In the genomic region with DNA sequence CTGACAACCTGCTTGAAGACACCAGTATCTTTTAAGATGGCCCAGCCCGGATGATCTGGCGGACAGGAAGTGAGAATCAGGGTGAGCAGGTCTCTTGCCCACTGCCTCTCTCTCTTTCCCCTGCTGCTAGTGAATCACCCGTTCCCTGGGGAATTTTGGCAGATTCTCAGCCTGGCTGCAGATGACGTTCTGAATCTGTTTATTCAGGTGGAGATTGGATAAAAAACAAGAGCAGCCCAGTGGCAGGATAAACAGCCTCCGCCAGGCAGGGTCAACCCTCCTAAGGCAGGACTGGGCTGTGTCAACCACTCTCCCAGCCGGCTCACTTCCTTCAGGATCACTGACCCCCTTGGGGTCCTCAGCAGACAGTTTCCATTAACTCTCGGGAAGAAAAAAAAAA, we compare ENCODE assay signal across 10 mouse cellular contexts. TPM values are rescaled to one million over a fixed set of nuclear protein-coding genes. Genes with fewer than 3 reads are reported as not detected.
DNase-seq lines count a peak whose midpoint lies in the region; ATAC-seq and TF ChIP-seq lines count a peak whose summit lies in the region.
"Had no signal": no experiment of that assay in that cellular context is flagged by ENCODE, and none has a peak within 500 bp of the region (broad histone marks: within the 10 kb centered on the region; RNA-seq: fewer than 3 reads in every experiment).

No protein-coding gene starts in this region.

- no peaks in the 10 kb centered on the region for H3K27me3 ChIP-seq in intestine, embryonic 14.5 days (replicated peaks; ENCODE audit: control insufficient read depth, insufficient read depth, low read length)
- no peaks in the 10 kb centered on the region for H3K27me3 ChIP-seq in intestine, postnatal 0 days (replicated peaks; ENCODE audit: control insufficient read depth, insufficient read depth, low read length)
- no peaks in the 10 kb centered on the region for H3K27me3 ChIP-seq in hindbrain, embryonic 13.5 days

- H3K4me1 ChIP-seq in intestine, embryonic 14.5 days (replicated peaks; ENCODE audit: control insufficient read depth, insufficient read depth, low read length) = peaks cover 21% of the 10 kb centered on the region
- H3K4me1 ChIP-seq in intestine, postnatal 0 days (replicated peaks; ENCODE audit: control insufficient read depth, insufficient read depth, low read length) = no peaks in the 10 kb centered on the region
- peaks cover 55% of the 10 kb centered on the region for H3K4me1 ChIP-seq in hindbrain, embryonic 13.5 days (replicated peaks)

- 0 out of 2 replicates have a peak overlapping the region, but pooled peaks have one; percentile 5 for H3K27ac ChIP-seq in intestine, embryonic 14.5 days (ENCODE audit: low read depth)
- H3K27ac ChIP-seq in intestine, postnatal 0 days (ENCODE audit: low read depth, low read length) = no peak overlapping the region
- peak overlapping the region; percentile 52 for H3K27ac ChIP-seq in hindbrain, embryonic 13.5 days
- H3K27ac ChIP-seq: liver, embryonic 14.5 days had no signal

- 27% methylated on average over 7 of the region's 7 CpGs for WGBS in intestine, embryonic 14.5 days
- WGBS in intestine, postnatal 0 days = 44% methylated on average over 7 of the region's 7 CpGs
- 35% methylated on average over 7 of the region's 7 CpGs for WGBS in hindbrain, embryonic 13.5 days

- no peak overlapping the region for H3K4me2 ChIP-seq in intestine, embryonic 14.5 days (ENCODE audit: low read length)
- H3K4me2 ChIP-seq in intestine, postnatal 0 days (replicated peaks; ENCODE audit: low read depth) = no peak overlapping the region
- H3K4me2 ChIP-seq in hindbrain, embryonic 13.5 days = no peak overlapping the region

- ATAC-seq in intestine, embryonic 14.5 days (replicated peaks; ENCODE audit: low FRiP score, low TSS enrichment, low read depth) = no peak
- ATAC-seq in intestine, postnatal 0 days = no peak
- ATAC-seq in hindbrain, embryonic 13.5 days (ENCODE audit: low FRiP score) = peak; percentile 43; the same call in 1 of the 2 replicates

- no peak for TF ChIP-seq CTCF in intestine, postnatal 0 days (IDR thresholded peaks at IDR 0.05; ENCODE audit: low read depth)

- no peak overlapping the region for H3K9ac ChIP-seq in intestine, embryonic 14.5 days (ENCODE audit: low read length)
- no peak overlapping the region for H3K9ac ChIP-seq in intestine, postnatal 0 days (ENCODE audit: low read depth, low read length)
- no peak overlapping the region for H3K9ac ChIP-seq in hindbrain, embryonic 13.5 days
- H3K9ac ChIP-seq: liver, embryonic 14.5 days had no signal

- H3K4me3 ChIP-seq in intestine, embryonic 14.5 days (ENCODE audit: low read depth, low read length) = no peak overlapping the region
- H3K4me3 ChIP-seq in intestine, postnatal 0 days (ENCODE audit: low read depth, low read length) = no peak overlapping the region
- H3K4me3 ChIP-seq in hindbrain, embryonic 13.5 days = no peak overlapping the region

- no peak for DNase-seq in intestine, embryonic 14.5 days (ENCODE audit: low spot score)
- DNase-seq in NIH3T3 (ENCODE audit: low read depth) = peak; percentile 89
- DNase-seq in embryo, embryonic 11.5 days (ENCODE audit: low read depth, low spot score) = peak; percentile 34
- peak; percentile 67 for DNase-seq in skeletal muscle tissue, adult 2 months (ENCODE audit: low read depth, low spot score)
- DNase-seq in urinary bladder, postnatal 36 days (ENCODE audit: low spot score in 2 of 2) = no peak
- DNase-seq in thymus, postnatal 14 days = no peak

- H3K9me3 ChIP-seq in intestine, embryonic 14.5 days (ENCODE audit: control insufficient read depth, low read length) = no peaks in the 10 kb centered on the region
- H3K9me3 ChIP-seq in intestine, postnatal 0 days (ENCODE audit: control insufficient read depth) = no peaks in the 10 kb centered on the region
- H3K9me3 ChIP-seq in hindbrain, embryonic 13.5 days = no peaks in the 10 kb centered on the region
- H3K9me3 ChIP-seq: G1E had no signal

- no peaks in the 10 kb centered on the region; the same call in 1 of the 2 replicates for H3K36me3 ChIP-seq in intestine, embryonic 14.5 days (ENCODE audit: control insufficient read depth, insufficient read depth, low read length)
- H3K36me3 ChIP-seq in intestine, postnatal 0 days (ENCODE audit: control insufficient read depth, insufficient read depth) = no peaks in the 10 kb centered on the region; the same call in 1 of the 2 replicates
- no peaks in the 10 kb centered on the region for H3K36me3 ChIP-seq in hindbrain, embryonic 13.5 days

RNA-seq across cellular contexts. Expression of gene Lrig1, which starts 59.7 kb away (rescaled TPM):
- 32.8 and 35.2 TPM in 2 replicates for polyA plus RNA-seq in intestine, embryonic 14.5 days (2014; fragmentation: Nextera tagmentation; extraction: Ambion mirVana)
- polyA plus RNA-seq in intestine, postnatal 0 days (2015; fragmentation: Nextera tagmentation; extraction: Ambion mirVana) = 13.3 and 13.4 TPM in 2 replicates
- 10.9 and 12.5 TPM in 2 replicates for polyA plus RNA-seq in hindbrain, embryonic 13.5 days (2015; fragmentation: Nextera tagmentation; extraction: Ambion mirVana)

Comparison
In these comparisons a context has a peak if more than half of its experiments do, and no peak if none do; other contexts are left out.
1. DNase-seq: peak in NIH3T3 (single experiment), embryo, embryonic 11.5 days (single experiment) and skeletal muscle tissue, adult 2 months (single experiment); none in intestine, embryonic 14.5 days (single experiment), urinary bladder, postnatal 36 days (0 of 2) and thymus, postnatal 14 days (single experiment).